Mouse (Mus musculus) c-Kit-positive CD71-positive TER-119-positive erythroid progenitor cells, embryonic 14.5 days (primary cell): ENCODE data around the gene Epas1.

Experiments used
- DNase-seq: peaks from one replicate; pipeline ENCODE4 v3.0.0-alpha.2; 2013; ENCODE audit warnings: low spot score

Epas1 gene

GRCm38 (mm10) chr17:86755581-86756195, 2.2 kb downstream of the Epas1 start:
- DNase-seq = no peak

GRCm38 (mm10) chr17:86757621-86758020, 4.1 kb downstream of the Epas1 start:
- no peak for DNase-seq

- no peak for DNase-seq
Measured at GRCm38 (mm10) chr17:86761859-86762258, 8.4 kb downstream of the Epas1 start.

GRCm38 (mm10) chr17:86762479-86763242, 9.2 kb downstream of the Epas1 start:
- no peak for DNase-seq

- DNase-seq = no peak
Measured at GRCm38 (mm10) chr17:86765762-86766404, 12.4 kb downstream of the Epas1 start.

- no peak for DNase-seq
Measured at GRCm38 (mm10) chr17:86766412-86766811, 12.9 kb downstream of the Epas1 start.

GRCm38 (mm10) chr17:86768596-86768995, 15.1 kb downstream of the Epas1 start:
- DNase-seq = no peak

GRCm38 (mm10) chr17:86769330-86770211, 16.1 kb downstream of the Epas1 start:
- DNase-seq = no peak

- DNase-seq = no peak
Measured at GRCm38 (mm10) chr17:86770848-86771247, 17.3 kb downstream of the Epas1 start.

GRCm38 (mm10) chr17:86772035-86772434, 18.5 kb downstream of the Epas1 start:
- DNase-seq = no peak

- DNase-seq = no peak
Measured at GRCm38 (mm10) chr17:86772929-86773588, 19.6 kb downstream of the Epas1 start.

GRCm38 (mm10) chr17:86776538-86776937, 23.0 kb downstream of the Epas1 start:
- no peak for DNase-seq

GRCm38 (mm10) chr17:86778147-86778546, 24.6 kb downstream of the Epas1 start:
- DNase-seq = no peak

- DNase-seq = no peak
Measured at GRCm38 (mm10) chr17:86779191-86780130, 26.0 kb downstream of the Epas1 start.

GRCm38 (mm10) chr17:86780708-86781318, 27.3 kb downstream of the Epas1 start:
- no peak for DNase-seq

- no peak for DNase-seq
Measured at GRCm38 (mm10) chr17:86781755-86782400, 28.4 kb downstream of the Epas1 start.

GRCm38 (mm10) chr17:86784405-86784977, 31.0 kb downstream of the Epas1 start:
- DNase-seq = no peak

- no peak for DNase-seq
Measured at GRCm38 (mm10) chr17:86785612-86786011, 32.1 kb downstream of the Epas1 start.

- DNase-seq = no peak
Measured at GRCm38 (mm10) chr17:86786496-86786895, 33.0 kb downstream of the Epas1 start.
